Mouse (Mus musculus) lung, embryonic 14.5 days (tissue): ENCODE measurements around the gene Themis2. TPM values are rescaled to one million over a fixed set of nuclear protein-coding genes. Genes with fewer than 3 reads are reported as not detected.

Experiments used
- ATAC-seq: fragments of 200-750 bp; cut with Nextera tagmentation; 2 replicates; pipeline ENCODE4 v1.8.0; 2017; ENCODE audit warnings: mild to moderate bottlenecking, moderate TSS enrichment, moderate library complexity; ENCODE audit not compliant: insufficient read depth
- DNase-seq: peaks from one replicate; pipeline ENCODE4 v3.0.0-alpha.2; 2015
- H3K27ac ChIP-seq: fragments of 300-500 bp; sonication (generic); 2 replicates; pipeline ENCODE4 v1.5.1; 2014; ENCODE audit warnings: low read depth, mild to moderate bottlenecking, moderate library complexity
- H3K27me3 ChIP-seq: fragments of 300-500 bp; sonication (generic); 2 replicates; pipeline ENCODE4 v1.6.1; 2014; ENCODE audit warnings: low read length, control low read depth; ENCODE audit not compliant: insufficient read depth
- H3K36me3 ChIP-seq: fragments of 300-500 bp; sonication (generic); 2 replicates; pipeline ENCODE4 v1.6.1; 2014; ENCODE audit warnings: control low read depth; ENCODE audit not compliant: insufficient read depth
- H3K4me1 ChIP-seq: fragments of 300-500 bp; sonication (generic); 2 replicates; pipeline ENCODE4 v1.6.1; 2014; ENCODE audit warnings: antibody characterized with exemption, control low read depth; ENCODE audit not compliant: insufficient read depth
- H3K4me2 ChIP-seq: fragments of 300-500 bp; sonication (generic); 2 replicates; pipeline ENCODE4 v1.6.1; 2014; ENCODE audit warnings: mild to moderate bottlenecking
- H3K4me3 ChIP-seq: fragments of 300-500 bp; sonication (generic); 2 replicates; pipeline ENCODE4 v1.5.1; 2014; ENCODE audit warnings: low read depth, low read length
- H3K9ac ChIP-seq: fragments of 300-500 bp; sonication (generic); 2 replicates; pipeline ENCODE4 v1.6.1; 2014
- H3K9me3 ChIP-seq: fragments of 300-500 bp; sonication (generic); 2 replicates; pipeline ENCODE4 v1.6.1; 2016; ENCODE audit warnings: low read depth, low read length, control low read depth
- CTCF ChIP-seq: IDR thresholded peaks from 2 replicates; pipeline ENCODE4 v1.5.1; 2016; ENCODE audit warnings: antibody characterized with exemption, low read depth
- WGBS: fragments of 180-500 bp; shearing (Covaris S2); extraction: QIAGEN DNeasy Blood & Tissue Kit; methylation state at CpG from one replicate; pipeline ENCODE4 v1.1.7; 2014; 5-methylcytosine and 5-hydroxymethylcytosine counted together
- polyA plus RNA-seq: library from polyadenylated mRNA; unstranded; fragments of >200 nt; fragmentation: Nextera tagmentation; extraction: Ambion mirVana; gene quantifications from 2 replicates; pipeline ENCODE4 v1.2.1, GENCODE M21; 2014

The Themis2 gene
- polyA plus RNA-seq, 1 experiment from 2014 or later, result 1.8 TPM

DNA sequence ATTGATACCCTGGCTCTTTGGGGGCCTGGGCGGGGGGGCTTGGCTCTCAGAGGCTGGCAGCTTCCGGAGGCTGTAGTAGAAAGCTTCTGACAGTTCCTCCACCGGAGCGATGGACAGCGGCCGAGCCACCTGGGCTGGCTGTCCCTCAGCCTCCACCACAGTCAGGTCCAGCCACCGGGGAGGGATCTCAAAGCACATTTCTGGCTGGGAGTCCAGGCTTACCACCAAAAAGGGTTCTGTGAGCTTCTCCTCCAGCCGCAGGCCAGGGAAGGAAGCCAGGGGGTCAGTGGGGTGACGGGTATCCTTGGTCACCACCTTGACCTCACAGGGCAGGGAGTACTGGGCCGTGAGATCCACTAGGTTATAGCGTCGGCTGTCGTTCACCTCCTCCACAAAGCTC is 11.0 kb downstream of the Themis2 start:
- H3K27ac ChIP-seq, result no peak overlapping the region
- H3K36me3 ChIP-seq, result no peaks in the 10 kb centered on the region
- WGBS, result 87% methylated on average over 13 of the region's 13 CpGs
- no peak overlapping the region for H3K9ac ChIP-seq
- no peak for TF ChIP-seq CTCF
- ATAC-seq, result no peak
- H3K27me3 ChIP-seq, result no peaks in the 10 kb centered on the region
- no peak overlapping the region for H3K4me3 ChIP-seq
- no peak overlapping the region for H3K4me2 ChIP-seq
- no peak for DNase-seq
- H3K9me3 ChIP-seq, result no peaks in the 10 kb centered on the region
- H3K4me1 ChIP-seq, result no peaks in the 10 kb centered on the region

- 77% methylated on average over 2 of the region's 2 CpGs for WGBS
- no peak for TF ChIP-seq CTCF
- H3K27me3 ChIP-seq, result no peaks in the 10 kb centered on the region
These were observed 12.5 kb downstream of the Themis2 start for GRCm38 (mm10) chr4:132783732-132784131.

GRCm38 (mm10) chr4:132780288-132780687 is 15.9 kb downstream of the Themis2 start:
- Histone ChIP-seq H3K4me3 (no peak overlapping the region), H3K9ac (no peak overlapping the region), H3K9me3 (no peaks in the 10 kb centered on the region), H3K27ac (no peak overlapping the region), H3K27me3 (no peaks in the 10 kb centered on the region), H3K4me1 (no peaks in the 10 kb centered on the region), H3K36me3 (peaks cover 45% of the 10 kb centered on the region), H3K4me2 (no peak overlapping the region)
- no peak for ATAC-seq
- WGBS, result 86% methylated on average over 4 of the region's 4 CpGs
- TF ChIP-seq CTCF, result no peak
- DNase-seq, result peak; percentile 26

More at GRCm38 (mm10) chr4:132783732-132784131, 12.5 kb downstream of the Themis2 start:
- DNase-seq (no peak), ATAC-seq (no peak)
- Histone ChIP-seq H3K4me2 (no peak overlapping the region), H3K9ac (no peak overlapping the region), H3K9me3 (no peaks in the 10 kb centered on the region), H3K27ac (no peak overlapping the region), H3K4me3 (no peak overlapping the region), H3K36me3 (peaks cover 11% of the 10 kb centered on the region), H3K4me1 (no peaks in the 10 kb centered on the region)

DNA sequence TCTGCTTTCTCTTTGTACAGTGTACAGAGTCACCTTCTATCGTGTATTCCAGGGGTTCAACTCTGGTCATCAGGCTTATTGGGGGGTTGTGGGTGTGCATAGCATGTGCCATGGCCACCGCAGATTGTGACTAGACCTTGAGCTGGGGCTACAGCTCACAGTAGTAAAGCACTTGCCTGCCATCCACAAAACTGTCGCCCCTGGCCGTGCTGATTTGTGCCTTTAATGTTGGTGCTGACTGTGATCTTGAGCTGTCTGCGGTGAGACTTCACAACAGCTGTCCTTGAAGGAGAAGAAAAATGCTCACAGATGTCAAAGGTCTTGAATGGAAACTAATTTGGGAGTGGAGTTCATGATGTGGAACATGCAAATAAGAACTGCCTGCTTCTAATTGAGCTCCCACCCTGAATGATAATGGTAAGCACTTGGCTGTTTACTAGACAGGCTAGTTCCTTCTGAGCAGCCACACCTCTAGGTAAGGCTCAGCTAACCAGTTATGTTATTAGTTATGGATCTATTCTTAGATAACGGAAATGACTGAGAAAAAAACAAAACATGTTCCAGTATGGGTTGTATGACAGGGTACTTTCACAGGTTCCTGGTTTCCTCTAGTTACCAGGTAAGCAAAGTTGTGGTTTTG is 17.5 kb downstream of the Themis2 start:
- peaks cover 61% of the 10 kb centered on the region for H3K36me3 ChIP-seq

DNA sequence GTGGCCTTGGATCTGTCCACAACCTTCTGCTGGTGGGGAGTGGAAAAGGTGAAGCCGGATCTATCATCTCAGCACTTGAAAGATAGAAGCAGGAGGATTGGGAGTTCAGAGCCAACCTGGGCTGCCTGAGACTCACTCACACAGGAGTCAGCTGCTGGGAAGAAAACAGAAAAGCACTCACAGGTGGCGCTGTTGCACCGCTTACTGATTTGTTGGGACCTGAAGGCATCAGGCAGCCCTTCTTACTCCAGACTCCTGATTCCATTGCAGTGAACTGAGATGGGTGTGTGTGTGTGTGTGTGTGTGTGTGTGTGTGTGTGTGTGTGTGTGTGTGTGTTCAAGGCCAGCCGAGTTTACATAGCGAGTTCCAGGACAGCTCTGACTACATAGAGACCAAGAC is 19.4 kb downstream of the Themis2 start:
- Histone ChIP-seq H3K4me1 (no peaks in the 10 kb centered on the region), H3K36me3 (peaks cover 80% of the 10 kb centered on the region), H3K9me3 (no peaks in the 10 kb centered on the region), H3K4me2 (no peak overlapping the region), H3K9ac (no peak overlapping the region), H3K4me3 (no peak overlapping the region), H3K27ac (no peak overlapping the region), H3K27me3 (no peaks in the 10 kb centered on the region)
- DNase-seq, result peak; percentile 76
- no peak for ATAC-seq
- TF ChIP-seq CTCF, result peak; percentile 65
- 84% methylated on average over 5 of the region's 5 CpGs for WGBS

More for the DNA sequence above, 17.5 kb downstream of the Themis2 start:
- Histone ChIP-seq H3K27ac (no peak overlapping the region), H3K4me1 (no peaks in the 10 kb centered on the region), H3K27me3 (no peaks in the 10 kb centered on the region), H3K4me2 (no peak overlapping the region), H3K9ac (no peak overlapping the region), H3K4me3 (no peak overlapping the region), H3K9me3 (no peaks in the 10 kb centered on the region)
- ATAC-seq (no peak), DNase-seq (no peak)
- TF ChIP-seq CTCF, result no peak
- 93% methylated on average over 6 of the region's 6 CpGs for WGBS

- Histone ChIP-seq H3K9me3 (no peaks in the 10 kb centered on the region), H3K4me2 (no peak overlapping the region), H3K4me1 (no peaks in the 10 kb centered on the region), H3K27me3 (no peaks in the 10 kb centered on the region), H3K36me3 (peaks cover 98% of the 10 kb centered on the region), H3K4me3 (no peak overlapping the region), H3K27ac (no peak overlapping the region), H3K9ac (no peak overlapping the region)
- no peak for DNase-seq
- no peak for TF ChIP-seq CTCF
- no peak for ATAC-seq
- 86% methylated on average over 3 of the region's 3 CpGs for WGBS
These were observed 21.3 kb downstream of the Themis2 start for GRCm38 (mm10) chr4:132774905-132775304.

GRCm38 (mm10) chr4:132771776-132772175 is 24.4 kb downstream of the Themis2 start:
- Histone ChIP-seq H3K27ac (no peak overlapping the region), H3K4me3 (no peak overlapping the region), H3K4me1 (no peaks in the 10 kb centered on the region), H3K9me3 (no peaks in the 10 kb centered on the region), H3K27me3 (no peaks in the 10 kb centered on the region), H3K9ac (no peak overlapping the region), H3K4me2 (no peak overlapping the region), H3K36me3 (peaks cover 68% of the 10 kb centered on the region)
- 72% methylated on average over 9 of the region's 9 CpGs for WGBS
- no peak for TF ChIP-seq CTCF
- DNase-seq, result no peak
- ATAC-seq, result no peak
